Mouse (Mus musculus) gastrocnemius, postnatal 36 days (tissue): ENCODE measurements around the gene C87499. TPM values are rescaled to one million over a fixed set of nuclear protein-coding genes. Genes with fewer than 3 reads are reported as not detected.
A peak's percentile ranks its signal among the peaks of the same experiment; 100 is the strongest.

Experiments
- DNase-seq, 2 experiments: peaks; one replicate each; pipeline ENCODE4 v3.0.0; 2022
- intact Hi-C: fragments of 180-260 bp; cut with DNase I; formaldehyde crosslinking; loops from one replicate; pipeline ENCODE4 v1.15.1; 2025
- long read RNA-seq, 2 experiments: library from polyadenylated mRNA; stranded (forward); transcript quantifications; one replicate each; pipeline ENCODE4 v2.0.0; 2021
- total RNA-seq, 2 experiments: library from RNA; stranded (reverse); gene quantifications; 2 replicates each; pipeline ENCODE4 v1.2.3; 2021

The C87499 gene
- not detected for total RNA-seq
- long read RNA-seq, experiment 1: 0 reads
- long read RNA-seq, experiment 2: 0 reads

DNA sequence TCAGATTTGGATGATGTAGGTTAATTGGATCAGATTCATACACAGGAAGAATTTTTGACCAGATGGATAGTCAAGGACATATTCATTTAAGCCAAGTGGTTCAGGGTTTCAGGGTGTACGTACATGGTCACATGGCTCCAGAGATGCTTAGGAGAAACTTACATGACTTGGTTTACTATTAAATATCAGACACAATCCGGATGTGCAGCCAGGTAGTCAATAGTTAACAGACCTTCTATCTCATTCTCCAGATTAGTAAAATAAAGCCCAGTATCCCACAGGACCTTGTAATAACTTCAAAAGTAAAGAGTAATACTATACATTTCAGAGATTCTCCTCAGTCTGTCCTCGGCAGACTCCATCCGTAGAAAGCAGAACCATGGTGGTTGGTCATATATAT, at the start of gene C87499:
TSS of gene C87499 (minus strand) at position 101 of the 400 bp plus-strand sequence.
- no peak for DNase-seq
- intact Hi-C loops: no loop called here

GRCm38 (mm10) chr4:88683812-88684211, 49.6 kb upstream of the C87499 start, which contains the start of gene Ifna2:
Gene Ifna2 (minus strand): TSS chr4:88683912.
- intact Hi-C loops: loop anchor here (2.0 kb wide), 1 partner anchor 135 kb away; the partner anchor contains the start of gene Ifna11
- DNase-seq: no peak

- DNase-seq: no peak
- intact Hi-C loops: no loop called here
Observed at GRCm38 (mm10) chr4:88681353-88681752, 47.1 kb upstream of the C87499 start.

GRCm38 (mm10) chr4:88680362-88680761, 46.2 kb upstream of the C87499 start:
- intact Hi-C loops: no loop called here
- DNase-seq: no peak

DNA sequence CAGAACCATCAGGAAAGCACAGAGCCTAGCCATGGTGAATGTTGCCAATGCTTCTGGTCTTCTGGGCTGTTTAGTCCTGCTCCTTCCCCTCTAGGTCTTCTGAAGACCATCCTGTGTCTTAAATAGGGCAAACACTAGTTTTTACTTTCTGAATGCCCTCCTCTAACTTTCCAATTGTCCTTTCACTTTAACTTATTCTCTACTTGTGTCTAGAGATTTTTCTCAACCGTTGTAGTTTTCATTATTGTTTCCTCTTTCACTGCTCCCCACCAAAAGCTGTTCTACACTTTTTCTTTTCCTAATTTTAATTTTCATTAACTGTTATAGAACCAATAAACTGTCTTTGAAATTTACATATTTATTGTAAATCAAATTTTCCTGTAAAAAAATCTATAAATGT, 42.6 kb upstream of the C87499 start, which contains the start of gene Ifna16:
TSS of gene Ifna16 (minus strand) at position 101 of the 400 bp plus-strand sequence.
- intact Hi-C loops: no loop called here
- DNase-seq: no peak

- no peak for DNase-seq
- intact Hi-C loops: no loop called here
Observed at GRCm38 (mm10) chr4:88655461-88655860, 21.2 kb upstream of the C87499 start.

GRCm38 (mm10) chr4:88653644-88654043, 19.4 kb upstream of the C87499 start:
- intact Hi-C loops: no loop called here
- no peak for DNase-seq

DNA sequence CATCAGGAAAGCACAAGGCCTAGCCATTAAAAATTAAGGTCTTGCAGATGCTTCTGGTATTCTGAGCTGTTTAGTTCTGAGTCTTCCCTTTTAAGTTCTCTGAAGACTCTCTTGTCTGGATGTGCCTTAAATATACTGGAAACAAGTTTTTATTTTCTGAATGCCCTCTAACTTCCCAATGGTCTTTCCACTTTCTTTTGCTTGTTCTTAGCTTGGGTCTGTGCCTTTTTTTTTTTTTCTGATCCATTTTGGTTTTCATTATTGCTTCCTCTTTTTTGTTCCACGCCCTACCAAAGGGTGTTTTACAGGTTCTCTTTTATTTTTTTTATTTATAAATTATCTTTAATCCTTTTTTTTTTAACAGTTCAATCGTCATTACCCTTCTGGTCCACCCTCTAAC, 10.1 kb upstream of the C87499 start, which contains the start of gene Ifna13:
TSS of gene Ifna13 (minus strand) at position 101 of the 400 bp plus-strand sequence.
- intact Hi-C loops: no loop called here
- no peak for DNase-seq

- intact Hi-C loops: no loop called here
- DNase-seq: no peak
Observed at GRCm38 (mm10) chr4:88642526-88642925, 8.3 kb upstream of the C87499 start.

GRCm38 (mm10) chr4:88641077-88641831, 7.0 kb upstream of the C87499 start:
- intact Hi-C loops: no loop called here
- DNase-seq: peak; percentile 80 to 84

GRCm38 (mm10) chr4:88640704-88641076, 6.5 kb upstream of the C87499 start:
- intact Hi-C loops: no loop called here
- DNase-seq: no peak

GRCm38 (mm10) chr4:88603276-88603675, 30.9 kb downstream of the C87499 start, which contains the start of gene Ifna12:
Gene Ifna12 (minus strand): TSS chr4:88603376.
- intact Hi-C loops: no loop called here
- no peak for DNase-seq

DNA sequence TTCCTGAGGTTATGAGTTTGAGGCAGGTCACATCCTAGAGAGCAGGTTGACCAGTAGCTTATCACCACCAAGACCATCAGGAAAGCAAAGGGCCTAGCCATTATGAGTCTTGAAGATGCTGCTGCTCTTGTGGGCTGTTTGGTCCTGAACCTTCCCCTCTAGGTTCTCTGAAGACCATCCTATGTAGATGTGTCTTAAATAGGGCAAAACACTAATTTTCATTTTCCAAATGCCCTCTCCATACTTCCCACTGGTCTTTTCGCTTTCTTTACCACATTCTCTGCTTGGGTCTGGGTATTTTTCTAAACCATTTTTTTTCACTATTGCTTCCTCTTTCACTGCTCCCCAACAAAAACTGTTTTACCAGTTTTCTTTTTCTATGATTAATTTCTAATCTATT, 41.9 kb downstream of the C87499 start, which contains the start of gene Ifna9:
TSS of gene Ifna9 (minus strand) at position 101 of the 400 bp plus-strand sequence.
- intact Hi-C loops: no loop called here
- no peak for DNase-seq

Other genes starting within 250 kb of the C87499 start
- gene Hacd4, start 195.5 kb downstream of the C87499 start, total RNA-seq: 1 to 10 TPM; 1.0 to 1.2 TPM
- gene Ifnb1, start 111.6 kb downstream of the C87499 start, total RNA-seq: not detected
- gene Ifna15, start 76.2 kb downstream of the C87499 start, total RNA-seq: not detected
- not detected for gene Ifna14, start 62.6 kb downstream of the C87499 start, total RNA-seq
- gene Ifna9, start 42.0 kb downstream of the C87499 start, total RNA-seq: not detected
- not detected for gene Ifna12, start 31.0 kb downstream of the C87499 start, total RNA-seq
- gene Ifna13, start 10.0 kb upstream of the C87499 start, total RNA-seq: not detected
- gene Ifna16, start 42.5 kb upstream of the C87499 start, total RNA-seq: not detected
- gene Ifna2, start 49.5 kb upstream of the C87499 start, total RNA-seq: not detected
- not detected for gene Ifnab, start 56.9 kb upstream of the C87499 start, total RNA-seq
- under 1 TPM in 1 of 2 experiments, not detected in 1; 0.42 TPM for gene Gm26566, start 87.4 kb upstream of the C87499 start, total RNA-seq
- gene Klhl9, start 88.1 kb upstream of the C87499 start, total RNA-seq: 10 to 100 TPM; 43.9 to 50.4 TPM
- gene Gm13271, start 120.5 kb upstream of the C87499 start, total RNA-seq: not detected
- gene Gm13283, start 125.7 kb upstream of the C87499 start, total RNA-seq: not detected
- not detected for gene Gm13290, start 139.4 kb upstream of the C87499 start, total RNA-seq
- gene Gm13289, start 142.5 kb upstream of the C87499 start, total RNA-seq: not detected
- gene Gm13272, start 145.4 kb upstream of the C87499 start, total RNA-seq: not detected
- not detected for gene Ifnz, start 147.7 kb upstream of the C87499 start, total RNA-seq
- not detected for gene Gm13276, start 151.3 kb upstream of the C87499 start, total RNA-seq
- not detected for gene Gm13277, start 154.2 kb upstream of the C87499 start, total RNA-seq
- not detected for gene Gm13278, start 157.1 kb upstream of the C87499 start, total RNA-seq
- gene Gm13275, start 160.1 kb upstream of the C87499 start, total RNA-seq: not detected
- gene Gm13279, start 163.0 kb upstream of the C87499 start, total RNA-seq: not detected
- gene Gm13285, start 165.3 kb upstream of the C87499 start, total RNA-seq: not detected
- not detected for gene Gm13287, start 168.8 kb upstream of the C87499 start, total RNA-seq
- not detected for gene Gm13288, start 171.1 kb upstream of the C87499 start, total RNA-seq
- gene Ifna7, start 181.8 kb upstream of the C87499 start, total RNA-seq: not detected
- gene Ifna11, start 185.5 kb upstream of the C87499 start, total RNA-seq: not detected
- not detected for gene Ifna6, start 193.0 kb upstream of the C87499 start, total RNA-seq
- not detected for gene Ifna5, start 201.1 kb upstream of the C87499 start, total RNA-seq
- not detected for gene Ifna4, start 207.4 kb upstream of the C87499 start, total RNA-seq
- not detected for gene Ifna1, start 215.7 kb upstream of the C87499 start, total RNA-seq
- not detected for gene Ifne, start 245.8 kb upstream of the C87499 start, total RNA-seq